Mouse (Mus musculus) left cerebral cortex, postnatal 14 days (tissue): Measurements from ENCODE around the gene Gm42688. TPM values are rescaled to one million over a fixed set of nuclear protein-coding genes. Genes with fewer than 3 reads are reported as not detected.

Experiments
- DNase-seq, 2 experiments: peaks; one replicate each; pipeline ENCODE4 v3.0.0; 2021 to 2022; ENCODE audit warnings: low spot score in 2 of 2, mixed read lengths in 1 of 2
- intact Hi-C: fragments of 180-260 bp; cut with DNase I; formaldehyde crosslinking; loops from one replicate; pipeline ENCODE4 v1.15.1; 2025
- total RNA-seq, 2 experiments: library from RNA; stranded (reverse); gene quantifications; 2 replicates each; pipeline ENCODE4 v1.2.3; 2021

Gm42688 gene
- total RNA-seq, 2 experiments from 2014 or later, result 4.1 to 5.5 TPM

DNA sequence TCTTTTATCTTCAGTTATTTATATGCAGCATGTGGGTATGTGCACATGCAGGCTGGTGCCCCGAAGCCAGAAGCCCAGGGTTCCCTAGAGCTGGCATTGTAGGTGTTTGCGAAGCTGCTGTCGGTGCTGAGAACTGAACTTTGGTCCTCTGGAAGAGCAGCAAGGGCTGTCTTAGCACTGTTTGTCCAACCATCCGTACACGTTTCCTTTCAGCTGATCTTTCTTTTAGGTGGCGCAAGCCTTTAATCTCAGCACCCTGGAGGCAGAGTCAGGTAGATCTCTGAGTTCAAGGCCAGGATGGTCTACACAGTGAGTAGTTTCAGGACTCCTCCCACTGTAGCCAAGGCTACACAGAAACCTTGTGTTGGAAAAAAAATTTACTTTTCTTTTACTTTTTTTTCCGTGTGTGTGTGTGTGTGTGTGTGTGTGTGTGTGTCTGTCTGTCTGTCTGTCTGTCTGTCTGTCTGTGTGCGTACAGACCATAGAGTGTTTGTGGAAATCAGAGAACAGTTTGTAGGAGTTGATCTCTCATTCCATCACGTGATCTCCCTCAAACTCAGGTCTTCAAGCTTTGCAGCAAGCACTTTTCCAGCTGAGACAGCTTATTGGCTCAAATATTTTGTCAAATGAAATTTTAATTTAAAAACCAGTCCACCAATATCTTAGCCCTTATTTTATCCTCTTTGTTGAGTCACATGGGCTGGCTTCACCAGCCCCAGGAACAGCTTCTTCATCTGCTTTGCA, 30.9 kb downstream of the Gm42688 start:
- intact Hi-C loops, result no loop called here
- no peak for DNase-seq

DNA sequence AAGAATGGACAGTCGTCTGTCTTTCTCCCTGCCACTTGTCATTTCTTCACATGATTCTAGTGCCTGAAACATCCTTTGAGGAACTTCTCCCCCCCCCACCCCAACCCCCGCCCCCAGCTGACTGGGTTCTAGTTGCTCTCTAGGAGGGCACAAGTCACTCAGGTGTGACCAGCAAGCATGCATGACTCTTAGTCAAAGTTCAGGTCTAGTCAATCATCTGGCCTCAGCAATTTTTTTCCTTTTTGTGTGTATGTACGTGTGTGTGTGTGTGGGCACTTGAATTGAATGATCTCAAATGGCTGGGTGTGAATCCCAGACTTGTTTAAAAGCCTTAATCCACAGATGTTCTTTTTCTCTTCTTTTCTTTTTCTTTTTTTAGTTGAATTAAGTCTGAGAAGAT, 32.8 kb downstream of the Gm42688 start:
- intact Hi-C loops, result no loop called here
- no peak for DNase-seq

- no peak for DNase-seq
- intact Hi-C loops, result no loop called here
These were observed 33.6 kb downstream of the Gm42688 start, which contains the start of gene Rtkn for GRCm38 (mm10) chr6:83134951-83135513. TSS of gene Rtkn (plus strand) at chr6:83135463.

- no peak for DNase-seq
- intact Hi-C loops, result no loop called here
These were observed 34.2 kb downstream of the Gm42688 start for GRCm38 (mm10) chr6:83135571-83136161.

GRCm38 (mm10) chr6:83136291-83136880, 35.0 kb downstream of the Gm42688 start:
- intact Hi-C loops, result no loop called here
- no peak for DNase-seq

DNA sequence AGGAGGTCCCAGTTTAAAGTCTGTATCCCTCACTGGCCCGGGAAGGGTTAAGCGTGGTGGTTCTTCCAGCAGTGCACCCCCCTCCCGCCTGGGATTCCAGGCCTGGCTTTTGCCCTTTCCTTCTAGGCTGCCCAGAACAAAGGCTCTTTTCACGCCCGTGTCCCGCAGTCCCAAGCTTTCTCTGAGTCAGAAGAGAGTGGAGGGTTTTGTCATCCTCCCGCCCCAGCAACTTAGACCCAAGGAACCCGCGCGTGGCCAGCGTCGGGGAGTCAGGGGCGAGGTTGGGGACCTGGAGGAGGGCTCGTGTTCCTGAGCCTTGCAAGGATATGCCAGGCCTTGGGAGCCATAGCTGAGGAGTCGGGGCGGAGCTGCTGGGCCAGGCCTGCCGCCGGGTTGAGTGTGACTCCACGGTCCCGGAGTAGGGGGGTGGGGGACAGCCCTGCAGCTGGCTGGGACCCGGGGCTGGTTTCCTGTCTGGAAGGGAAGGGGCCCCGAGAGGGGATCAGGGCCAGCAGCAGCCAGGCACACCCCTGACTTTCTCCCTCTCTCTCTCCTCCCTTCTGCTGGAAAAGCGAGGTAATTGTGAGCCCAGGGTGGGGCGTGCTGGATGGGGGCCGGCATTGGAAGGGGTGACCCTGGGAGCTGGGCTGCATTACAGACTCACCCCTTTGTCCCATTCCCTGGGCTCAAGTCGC, 35.6 kb downstream of the Gm42688 start:
- no peak for DNase-seq
- intact Hi-C loops, result no loop called here

DNA sequence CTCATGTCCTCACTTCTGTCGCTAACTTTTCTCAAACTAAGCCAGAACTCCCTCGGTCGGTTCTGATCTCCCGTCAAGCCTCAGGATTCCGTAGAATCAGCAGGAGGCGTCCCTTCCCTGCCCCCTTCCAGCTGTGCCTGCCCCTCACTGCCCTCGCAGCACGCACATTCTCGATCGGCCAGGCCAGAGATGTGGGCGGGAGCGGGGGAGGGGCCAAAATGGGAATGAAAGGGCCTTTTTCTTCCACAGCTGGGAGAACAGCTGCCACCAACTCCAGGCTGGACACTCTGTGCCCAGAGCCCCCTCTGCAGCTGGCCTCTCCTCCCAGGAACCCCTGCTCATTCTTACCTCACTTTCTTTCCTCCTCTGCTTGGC, 36.1 kb downstream of the Gm42688 start:
- DNase-seq, result peak; percentile 66 to 76
- intact Hi-C loops, result no loop called here

- DNase-seq, result no peak
- intact Hi-C loops, result no loop called here
These were observed 36.6 kb downstream of the Gm42688 start for GRCm38 (mm10) chr6:83138056-83138455.

DNA sequence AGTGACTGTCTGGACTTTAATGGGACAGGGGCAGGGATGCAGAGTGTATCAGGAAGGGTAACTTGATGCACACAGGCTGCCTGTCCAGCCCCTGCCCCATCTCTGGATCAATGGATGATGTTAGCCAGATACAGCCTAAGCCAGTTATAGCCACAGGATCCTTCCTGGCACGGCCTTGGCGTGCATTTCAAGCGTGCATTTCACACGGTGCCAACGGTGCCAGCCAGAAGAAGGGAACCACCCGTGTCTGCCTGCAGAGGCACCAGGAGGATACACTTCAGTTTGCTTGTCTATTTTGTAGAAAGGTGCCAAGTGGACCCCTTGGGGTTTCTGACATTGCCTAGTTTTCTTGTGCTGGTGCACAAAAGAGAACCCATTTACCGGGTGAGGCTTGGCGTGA, 38.6 kb downstream of the Gm42688 start:
- intact Hi-C loops, result no loop called here

GRCm38 (mm10) chr6:83141636-83142035, 40.2 kb downstream of the Gm42688 start:
- no peak for DNase-seq
- intact Hi-C loops, result no loop called here

More for the DNA sequence above, 38.6 kb downstream of the Gm42688 start:
- DNase-seq, result no peak

DNA sequence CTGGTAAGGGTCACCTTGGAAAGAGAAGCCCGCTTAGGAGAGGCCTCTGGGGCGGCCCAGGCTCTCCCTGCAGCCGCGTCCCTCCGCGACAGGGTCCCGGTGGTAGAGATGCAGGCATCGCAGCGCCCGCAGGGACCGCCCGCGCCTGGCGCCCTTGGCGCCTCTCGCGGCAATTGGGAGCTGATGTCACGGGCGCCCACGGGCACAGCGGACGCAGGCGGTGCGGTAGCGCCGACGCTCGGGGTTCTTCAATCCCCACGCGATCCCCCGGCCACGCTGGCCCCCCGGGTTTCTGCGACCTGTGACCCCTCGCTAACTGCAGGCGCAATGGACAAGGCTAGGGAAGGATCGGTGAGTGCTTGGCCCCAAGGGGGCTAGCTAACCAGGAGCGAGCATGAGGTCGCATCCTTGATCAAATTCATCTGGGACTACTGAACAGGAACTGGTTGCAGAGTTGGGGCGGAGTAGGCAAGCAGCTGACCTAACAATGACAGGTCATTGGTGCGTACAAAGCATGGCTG, 40.9 kb downstream of the Gm42688 start:
- DNase-seq, result peak; percentile 68 to 74
- intact Hi-C loops, result no loop called here

DNA sequence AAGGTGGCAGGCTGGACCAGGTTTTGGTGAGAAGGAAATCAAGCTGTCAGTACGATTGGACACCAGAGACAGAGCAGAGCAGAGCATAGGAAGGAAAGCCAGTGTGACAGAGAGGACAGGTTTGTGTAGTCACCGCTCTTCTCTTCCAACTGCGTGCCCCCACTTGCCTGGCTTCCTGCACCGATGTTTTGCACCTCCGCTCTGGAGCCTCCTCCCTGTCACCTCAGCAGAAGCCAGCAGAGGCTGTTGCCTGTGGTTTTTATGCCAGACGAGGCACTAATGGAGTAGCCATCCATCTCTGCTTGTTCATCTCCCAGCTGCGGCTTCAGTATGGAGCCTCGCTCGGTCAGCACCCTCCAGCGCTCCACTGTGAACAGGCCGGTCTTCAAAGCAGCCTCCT, 41.5 kb downstream of the Gm42688 start:
- DNase-seq, result no peak
- intact Hi-C loops, result no loop called here

DNA sequence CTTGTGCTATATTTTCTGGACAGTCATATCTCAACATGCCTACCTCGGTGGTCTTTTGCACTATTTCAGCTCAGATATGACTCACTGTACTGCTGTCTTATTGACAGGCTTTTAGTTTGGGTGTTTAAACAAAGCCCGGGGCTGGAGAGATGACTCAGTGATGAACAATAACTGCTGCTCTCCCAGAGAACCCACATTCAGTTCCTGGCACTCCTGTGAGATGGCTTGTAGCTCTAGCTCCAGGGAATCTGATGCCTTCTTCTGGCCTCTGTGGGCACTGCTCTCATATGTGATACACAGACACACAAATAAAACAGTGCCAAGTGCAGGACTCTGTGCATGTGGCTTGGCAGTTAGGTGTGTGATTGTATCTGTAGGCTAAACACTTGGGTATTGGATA, 43.8 kb downstream of the Gm42688 start:
- intact Hi-C loops, result no loop called here
- DNase-seq, result no peak

DNA sequence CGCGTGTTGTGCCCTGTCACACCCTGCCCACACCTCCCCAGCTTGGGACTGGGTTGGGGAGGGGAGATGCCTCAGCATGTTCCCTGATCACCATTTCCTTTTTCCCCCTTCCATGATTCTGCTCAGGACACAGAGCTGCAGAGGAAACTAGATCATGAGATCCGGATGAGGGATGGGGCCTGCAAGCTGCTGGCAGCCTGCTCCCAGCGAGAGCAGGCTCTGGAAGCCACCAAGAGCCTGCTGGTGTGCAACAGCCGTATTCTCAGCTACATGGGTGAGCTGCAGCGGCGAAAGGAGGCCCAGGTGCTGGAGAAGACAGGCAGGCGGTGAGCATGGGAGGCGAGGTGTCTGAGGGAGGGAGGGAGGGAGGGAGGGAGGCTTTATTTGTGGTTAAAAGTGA, 44.4 kb downstream of the Gm42688 start:
- intact Hi-C loops, result no loop called here
- no peak for DNase-seq

DNA sequence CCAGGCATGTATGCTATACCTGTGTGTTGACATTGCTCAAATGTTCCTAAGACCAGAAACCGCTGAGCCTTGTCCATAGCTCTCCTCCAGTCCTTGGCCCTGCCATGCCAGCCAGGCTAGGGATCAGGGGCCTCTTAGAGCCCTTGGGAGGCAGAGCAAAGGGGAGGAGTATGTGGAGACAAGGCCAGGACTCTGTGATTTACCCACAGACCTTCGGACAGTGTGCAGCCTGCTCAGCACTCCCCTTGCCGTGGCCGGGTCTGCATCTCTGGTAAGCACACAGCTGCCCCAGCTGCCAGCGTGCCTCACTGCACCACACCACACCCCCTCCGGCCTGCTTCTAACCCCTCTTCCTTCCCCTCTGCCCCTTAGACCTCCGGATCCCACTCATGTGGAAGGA, 45.9 kb downstream of the Gm42688 start:
- intact Hi-C loops, result no loop called here
- no peak for DNase-seq

DNA sequence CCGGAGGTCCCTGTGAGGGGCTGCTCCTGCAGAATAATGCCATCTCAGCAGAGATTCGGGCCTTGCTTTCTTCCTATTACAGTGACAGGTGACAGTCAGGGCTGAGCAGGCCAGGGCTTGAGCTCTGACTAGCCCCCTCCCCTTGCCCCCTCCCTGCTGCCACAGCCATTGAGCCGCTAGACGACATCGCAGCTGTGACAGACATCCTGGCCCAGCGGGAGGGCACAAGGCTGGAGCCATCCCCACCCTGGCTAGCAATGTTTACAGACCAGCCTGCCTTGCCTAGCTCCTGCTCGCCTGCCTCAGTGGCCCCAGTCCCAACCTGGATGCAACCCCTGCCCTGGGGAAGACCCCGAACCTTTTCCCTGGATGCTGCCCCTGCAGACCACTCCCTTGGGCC, 50.3 kb downstream of the Gm42688 start:
- DNase-seq, result peak in 1 of 2 experiments; percentile 2
- intact Hi-C loops, result no loop called here

DNA sequence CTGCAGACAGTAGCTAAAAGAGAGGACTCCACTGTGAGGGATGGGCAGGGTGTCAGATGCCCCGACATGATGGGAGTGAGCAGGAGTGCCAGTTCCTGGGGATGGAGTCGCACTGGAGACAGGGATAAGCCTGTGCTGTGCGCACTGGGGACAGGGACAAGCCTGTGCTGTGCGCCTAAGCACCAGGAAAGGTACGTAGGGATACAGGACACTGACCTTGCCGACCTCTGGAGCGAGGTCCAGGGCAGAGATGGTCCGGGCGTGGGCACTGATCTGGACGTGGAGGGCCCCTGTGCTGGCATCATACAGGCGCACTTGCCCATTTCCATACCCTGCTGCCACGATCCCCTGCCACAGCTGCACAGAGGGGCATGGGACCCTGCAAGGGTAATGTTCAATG, 51.6 kb downstream of the Gm42688 start:
- peak in 1 of 2 experiments; percentile 3 for DNase-seq
- intact Hi-C loops, result no loop called here

DNA sequence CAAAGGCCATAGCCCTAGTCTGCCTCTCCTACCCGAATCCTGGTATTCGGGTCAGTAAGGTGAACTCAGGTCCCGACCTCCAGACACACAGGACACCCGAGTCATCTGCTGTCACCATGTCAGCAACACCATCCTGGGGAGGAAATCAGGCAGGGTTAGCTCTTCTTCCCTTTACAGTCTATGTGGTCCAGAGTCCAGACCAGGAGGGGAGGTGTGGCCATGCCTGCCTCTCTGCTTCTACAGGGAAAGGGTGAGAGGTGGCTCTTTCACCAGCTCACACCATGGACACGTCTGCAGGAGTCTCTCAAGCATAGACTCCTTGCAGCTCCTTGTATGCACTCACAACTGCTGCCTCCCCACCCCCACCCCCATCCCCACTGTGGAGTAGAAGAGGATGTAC, 52.1 kb downstream of the Gm42688 start:
- intact Hi-C loops, result no loop called here
- DNase-seq, result no peak

- intact Hi-C loops, result loop anchor here (5.0 kb wide), 1 partner anchor 38 kb away; the partner anchor contains the start of gene Mogs
- DNase-seq, result peak in 1 of 2 experiments; percentile 47
These were observed 54.3 kb downstream of the Gm42688 start for GRCm38 (mm10) chr6:83155552-83156238.
